Mouse (Mus musculus) thymus, adult 2 months (tissue): ENCODE data around the gene Thrb. TPM values are rescaled to one million over a fixed set of nuclear protein-coding genes. Genes with fewer than 3 reads are reported as not detected.

Source experiments
- DNase-seq: peaks from one replicate; pipeline ENCODE4 v3.0.0; 2021
- H3K27ac ChIP-seq: fragments of 200-500 bp; 2 replicates; pipeline ENCODE4 v1.5.1; 2012; ENCODE audit warnings: low read length, control low read depth; ENCODE audit not compliant: control insufficient read depth, insufficient read depth
- H3K27me3 ChIP-seq: fragments of 200-500 bp; 2 replicates; pipeline ENCODE4 v1.6.1; 2012; ENCODE audit warnings: mild to moderate bottlenecking, low read length, moderate library complexity, mixed read lengths; ENCODE audit not compliant: control insufficient read depth, insufficient read depth
- H3K36me3 ChIP-seq: fragments of 200-500 bp; 2 replicates; pipeline ENCODE4 v1.6.1; 2012; ENCODE audit warnings: mild to moderate bottlenecking, low read length, moderate library complexity; ENCODE audit not compliant: control insufficient read depth, insufficient read depth
- H3K4me1 ChIP-seq: fragments of 200-500 bp; replicated peaks from 2 replicates; pipeline ENCODE4 v1.6.1; 2012; ENCODE audit warnings: low read length; ENCODE audit not compliant: control insufficient read depth, insufficient read depth
- H3K4me3 ChIP-seq: fragments of 200-500 bp; 2 replicates; pipeline ENCODE4 v1.5.1; 2012; ENCODE audit warnings: mild to moderate bottlenecking, low read length, control low read depth, moderate library complexity; ENCODE audit not compliant: control insufficient read depth, insufficient read depth
- CTCF ChIP-seq: fragments of 200-500 bp; IDR thresholded peaks from 2 replicates; pipeline ENCODE4 v1.5.1; 2012; ENCODE audit warnings: mild to moderate bottlenecking, control low read depth, low read length, moderate library complexity, borderline replicate concordance; ENCODE audit not compliant: control insufficient read depth, poor library complexity, insufficient read depth; ENCODE audit errors: extremely low read depth
- POLR2A ChIP-seq: fragments of 200-500 bp; IDR thresholded peaks from 2 replicates; pipeline ENCODE4 v1.6.1; 2012; ENCODE audit warnings: mild to moderate bottlenecking, low read length, control low read depth, moderate library complexity; ENCODE audit not compliant: control insufficient read depth, poor library complexity, insufficient read depth; ENCODE audit errors: extremely low read depth
- WGBS: fragments of 180-500 bp; shearing (Covaris S2); methylation state at CpG from one replicate; pipeline ENCODE4 v1.1.7; 2018; 5-methylcytosine and 5-hydroxymethylcytosine counted together
- polyA plus RNA-seq: library from polyadenylated mRNA; depleted of rRNA; stranded (reverse); fragments of >200 nt; gene quantifications from 2 replicates; pipeline ENCODE4 v1.2.3, GENCODE M21; 2012

Gene Thrb
- polyA plus RNA-seq, 1 experiment, result 1.5 TPM

GRCm38 (mm10) chr14:17983839-17984238 lies 323.8 kb downstream of the Thrb start:
- no peaks in the 10 kb centered on the region for H3K36me3 ChIP-seq
- peaks cover 17% of the 10 kb centered on the region for H3K4me1 ChIP-seq
- DNase-seq, result no peak
- H3K4me3 ChIP-seq, result no peak overlapping the region
- 90% methylated on average over 6 of the region's 6 CpGs for WGBS
- no peak overlapping the region for H3K27ac ChIP-seq
- no peak for TF ChIP-seq POLR2A
- no peak for TF ChIP-seq CTCF
- no peaks in the 10 kb centered on the region for H3K27me3 ChIP-seq

DNA sequence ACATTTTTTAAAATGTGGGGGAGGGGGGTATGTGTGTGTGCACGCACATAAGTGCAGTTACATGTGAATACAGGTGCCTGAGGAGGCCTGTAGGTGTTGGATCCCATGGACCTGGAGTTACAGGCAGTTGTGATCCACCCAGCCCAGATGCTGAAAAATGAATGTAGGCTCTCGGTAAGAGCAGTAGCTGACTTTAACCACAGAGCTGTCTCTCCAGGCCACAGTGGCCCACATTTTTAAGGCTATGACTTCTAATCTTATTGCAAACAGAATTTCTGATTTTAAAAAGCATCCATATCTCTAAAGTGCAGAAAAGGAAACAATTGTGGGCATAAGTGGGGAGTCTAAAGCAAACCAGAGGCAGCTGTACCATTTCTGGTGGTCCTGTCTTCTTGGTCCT lies 328.5 kb downstream of the Thrb start:
- Histone ChIP-seq H3K27me3 (no peaks in the 10 kb centered on the region), H3K4me3 (no peak overlapping the region), H3K36me3 (no peaks in the 10 kb centered on the region), H3K27ac (no peak overlapping the region), H3K4me1 (peaks cover 13% of the 10 kb centered on the region)
- TF ChIP-seq POLR2A (no peak), CTCF (no peak)
- WGBS, result 63% methylated on average over 2 of the region's 2 CpGs
- DNase-seq, result no peak

DNA sequence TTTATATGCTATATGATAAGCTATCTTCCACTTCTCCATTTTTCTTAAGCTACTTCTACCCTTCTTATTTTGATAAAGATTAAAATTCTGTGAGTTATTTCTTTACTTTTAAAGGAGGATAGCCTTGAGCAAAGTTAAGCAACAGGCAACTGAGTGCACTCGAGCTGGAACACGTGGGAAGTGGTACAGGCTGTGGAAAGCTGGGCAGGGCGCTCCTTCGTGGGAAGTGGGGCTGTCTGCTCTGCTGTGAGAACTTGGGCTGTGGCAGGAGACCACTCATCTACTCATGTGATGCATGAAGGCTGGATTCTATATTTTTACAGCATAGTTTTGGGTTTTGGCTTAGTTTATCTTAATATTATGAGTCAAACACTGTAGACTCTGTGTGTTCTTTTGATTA lies 329.1 kb downstream of the Thrb start:
- DNase-seq, result no peak
- TF ChIP-seq CTCF (no peak), POLR2A (no peak)
- WGBS, result 33% methylated on average over 4 of the region's 4 CpGs
- no peak overlapping the region for H3K27ac ChIP-seq
- no peak overlapping the region for H3K4me3 ChIP-seq
- H3K27me3 ChIP-seq, result no peaks in the 10 kb centered on the region
- peaks cover 13% of the 10 kb centered on the region for H3K4me1 ChIP-seq
- H3K36me3 ChIP-seq, result no peaks in the 10 kb centered on the region

GRCm38 (mm10) chr14:17990186-17990585 lies 330.1 kb downstream of the Thrb start:
- Histone ChIP-seq H3K4me3 (no peak overlapping the region), H3K36me3 (no peaks in the 10 kb centered on the region), H3K4me1 (peaks cover 13% of the 10 kb centered on the region), H3K27me3 (no peaks in the 10 kb centered on the region), H3K27ac (no peak overlapping the region)
- no peak for DNase-seq
- no peak for TF ChIP-seq CTCF
- no peak for TF ChIP-seq POLR2A
- 83% methylated on average over 2 of the region's 2 CpGs for WGBS

DNA sequence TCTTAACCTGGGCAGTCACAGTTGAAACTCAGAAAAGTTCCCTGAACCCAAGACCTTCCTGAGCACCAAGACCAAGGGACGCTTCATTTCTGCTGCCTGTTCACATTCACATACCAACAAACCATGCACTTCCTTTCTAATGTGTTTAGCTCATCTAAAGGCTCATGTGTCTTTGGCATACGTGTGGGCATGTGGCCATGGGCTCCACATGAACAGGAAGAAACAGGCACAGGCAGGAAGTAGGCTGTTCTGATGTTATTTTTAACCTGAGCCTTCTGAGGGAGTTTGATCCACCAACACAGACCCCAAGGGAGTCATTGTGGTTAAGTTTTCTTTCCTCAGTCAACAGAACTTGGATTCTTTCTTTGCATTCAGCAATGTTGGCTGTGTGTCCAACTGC lies 341.8 kb downstream of the Thrb start:
- Histone ChIP-seq H3K4me3 (no peak overlapping the region), H3K27me3 (no peaks in the 10 kb centered on the region), H3K4me1 (peaks cover 29% of the 10 kb centered on the region), H3K36me3 (no peaks in the 10 kb centered on the region), H3K27ac (peak overlapping the region; percentile 83)
- TF ChIP-seq POLR2A, result no peak
- TF ChIP-seq CTCF, result no peak
- 4% methylated on average over 2 of the region's 2 CpGs for WGBS
- peak; percentile 67 for DNase-seq

DNA sequence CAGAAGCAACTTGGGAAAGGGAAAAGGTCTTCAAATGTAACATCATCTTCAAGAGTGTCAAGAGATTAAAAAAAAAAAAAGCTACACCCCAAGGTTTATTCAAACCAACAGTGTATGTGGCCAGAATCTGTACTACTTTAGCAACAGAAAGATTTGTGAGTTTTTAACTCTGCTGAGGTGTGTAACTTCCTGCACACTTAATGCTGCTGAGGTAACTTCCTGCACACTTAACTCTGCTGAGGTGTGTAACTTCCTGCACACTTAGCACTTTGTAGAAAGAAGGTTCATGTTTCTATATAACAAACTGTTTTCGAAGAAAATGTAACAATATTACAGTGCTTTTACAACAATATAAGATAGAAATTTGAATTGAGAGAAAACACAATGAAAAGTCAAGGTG lies 343.6 kb downstream of the Thrb start:
- 85% methylated on average over 1 of the region's 1 CpGs for WGBS
- no peak for TF ChIP-seq POLR2A
- no peak for DNase-seq

DNA sequence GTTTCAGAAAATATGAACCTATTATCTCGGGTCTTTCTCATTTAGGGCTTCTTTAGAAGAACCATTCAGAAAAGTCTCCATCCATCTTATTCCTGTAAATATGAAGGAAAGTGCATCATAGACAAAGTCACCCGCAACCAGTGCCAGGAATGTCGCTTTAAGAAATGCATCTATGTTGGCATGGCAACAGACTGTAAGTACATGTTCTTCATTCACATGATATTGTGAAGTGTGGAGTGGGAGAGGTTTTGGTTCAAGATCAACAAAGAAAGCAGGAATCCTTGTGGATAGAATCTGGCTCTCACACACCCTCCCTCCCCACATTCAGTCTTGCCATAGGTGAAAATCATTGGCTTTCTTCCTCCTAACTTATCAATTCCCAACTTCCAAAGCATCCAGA lies 348.5 kb downstream of the Thrb start:
- WGBS, result 93% methylated on average over 3 of the region's 3 CpGs
- TF ChIP-seq CTCF (no peak), POLR2A (no peak)

More for the DNA sequence above, 343.6 kb downstream of the Thrb start:
- Histone ChIP-seq H3K4me3 (no peak overlapping the region), H3K27me3 (no peaks in the 10 kb centered on the region), H3K27ac (no peak overlapping the region; the same call in 1 of the 2 replicates), H3K4me1 (peaks cover 29% of the 10 kb centered on the region), H3K36me3 (no peaks in the 10 kb centered on the region)

More for the DNA sequence above, 348.5 kb downstream of the Thrb start:
- Histone ChIP-seq H3K27me3 (no peaks in the 10 kb centered on the region), H3K4me1 (peaks cover 26% of the 10 kb centered on the region), H3K36me3 (no peaks in the 10 kb centered on the region), H3K27ac (no peak overlapping the region), H3K4me3 (no peak overlapping the region)
- DNase-seq, result no peak
